Mouse (Mus musculus) kidney, adult 18-20 months (tissue): ENCODE measurements around the gene Nlrc5.

Experiments
- DNase-seq: peaks from one replicate; pipeline ENCODE4 v3.0.0; 2021

The Nlrc5 gene

DNA sequence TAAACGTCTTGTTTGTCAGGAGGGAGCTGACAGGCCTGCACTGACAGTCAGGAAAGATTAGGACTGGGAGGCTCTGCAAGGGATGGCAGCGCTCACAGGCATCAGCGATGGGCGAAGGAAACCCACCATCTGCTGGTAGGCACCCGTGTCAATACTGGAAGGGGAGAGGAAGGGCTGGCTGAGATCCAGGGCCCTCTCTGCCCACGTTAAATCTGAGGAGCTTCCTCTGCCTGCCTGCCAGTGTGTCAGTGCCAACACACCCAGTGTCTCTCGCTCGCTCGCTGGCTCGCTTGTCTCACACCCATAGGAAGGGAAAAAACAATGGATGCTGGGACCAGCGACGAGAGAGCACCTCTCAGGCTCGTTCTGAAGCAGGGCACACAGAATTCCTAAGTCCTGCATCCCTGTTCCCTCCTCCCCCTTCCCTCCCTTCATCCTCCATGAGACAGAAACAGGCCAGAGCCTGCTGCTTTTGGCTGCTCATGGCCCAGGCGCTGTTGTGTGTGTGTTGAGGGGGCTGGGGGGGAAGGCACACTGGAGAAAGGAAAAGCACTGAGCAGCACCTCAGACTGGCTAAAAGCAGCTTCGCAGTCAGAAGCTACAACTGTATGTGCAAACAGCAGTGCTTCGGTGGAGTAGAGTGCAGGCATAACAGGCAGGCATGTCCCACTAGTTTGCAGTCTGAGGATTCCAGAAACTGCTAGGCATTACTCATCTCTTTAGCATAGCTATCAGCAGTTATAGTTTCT is 140.2 kb downstream of the Nlrc5 start:
- DNase-seq, result no peak

- no peak for DNase-seq
Measured at GRCm38 (mm10) chr8:94575148-94575547, 141.0 kb downstream of the Nlrc5 start.
